Mouse (Mus musculus): ENCODE results near the gene Pmp22.

Pmp22 gene

DNA sequence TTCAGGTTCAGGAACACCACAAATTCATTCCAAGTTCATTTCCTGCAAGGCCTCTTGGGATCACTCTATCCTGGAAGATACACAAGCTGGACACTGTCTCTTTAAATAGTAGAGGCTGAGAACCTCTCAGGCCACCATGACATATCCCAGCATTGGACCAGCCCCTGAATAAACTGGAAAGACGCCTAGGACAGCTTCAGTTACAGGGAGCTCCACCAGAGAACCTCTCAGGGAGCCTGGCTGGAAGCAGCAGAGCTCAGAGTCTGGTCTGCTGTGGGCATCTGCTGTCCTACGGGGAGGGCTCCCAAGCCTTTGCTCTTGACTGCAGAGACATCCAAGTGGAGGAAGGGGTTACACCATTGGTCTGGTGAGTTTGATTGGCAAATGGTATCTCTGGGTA lies at the start of gene Pmp22:
Gene Pmp22, plus strand, starts transcription at position 199 of the 400 bp plus-strand sequence.
- no peak for DNase-seq

DNA sequence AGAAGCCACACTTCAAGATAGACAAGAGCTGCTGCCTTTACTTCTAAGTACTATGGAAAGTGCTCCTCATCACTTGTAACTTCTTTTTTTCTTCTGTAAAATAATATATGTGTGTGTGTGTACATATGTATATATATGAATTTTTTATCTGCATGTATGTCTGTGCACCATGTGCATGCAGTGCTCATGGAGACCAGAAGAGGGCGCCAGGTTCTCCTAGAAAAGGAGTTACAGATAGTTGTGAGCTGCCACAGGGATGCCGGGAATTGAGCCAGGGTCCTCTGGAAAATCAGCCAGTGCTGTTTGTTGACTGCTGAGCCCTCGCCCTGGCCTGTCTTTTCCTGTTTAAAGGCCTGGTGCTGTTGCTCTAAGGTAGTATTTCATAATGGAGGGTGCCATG lies 44.2 kb upstream of the Pmp22 start:
- no peak for DNase-seq

DNA sequence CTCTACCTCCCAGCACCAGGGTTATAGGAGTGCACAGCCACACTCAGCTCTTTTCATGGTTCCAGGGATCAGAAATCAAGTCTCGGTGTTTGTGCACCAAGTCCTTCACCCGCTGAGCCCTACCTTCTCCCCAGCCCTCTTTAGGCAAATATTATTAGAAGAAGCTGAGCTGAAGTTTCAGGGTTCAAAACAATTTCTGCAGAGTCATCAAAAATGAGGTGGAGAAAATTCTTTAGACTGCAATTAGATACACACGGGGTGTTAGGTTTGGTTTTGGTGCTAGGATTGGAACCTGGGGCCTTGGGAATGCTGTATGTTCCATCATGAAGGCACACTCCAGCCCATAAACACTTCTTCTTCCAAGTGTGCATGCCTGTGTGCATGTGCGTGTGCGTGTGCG lies 40.1 kb upstream of the Pmp22 start:
- DNase-seq, result no peak

DNA sequence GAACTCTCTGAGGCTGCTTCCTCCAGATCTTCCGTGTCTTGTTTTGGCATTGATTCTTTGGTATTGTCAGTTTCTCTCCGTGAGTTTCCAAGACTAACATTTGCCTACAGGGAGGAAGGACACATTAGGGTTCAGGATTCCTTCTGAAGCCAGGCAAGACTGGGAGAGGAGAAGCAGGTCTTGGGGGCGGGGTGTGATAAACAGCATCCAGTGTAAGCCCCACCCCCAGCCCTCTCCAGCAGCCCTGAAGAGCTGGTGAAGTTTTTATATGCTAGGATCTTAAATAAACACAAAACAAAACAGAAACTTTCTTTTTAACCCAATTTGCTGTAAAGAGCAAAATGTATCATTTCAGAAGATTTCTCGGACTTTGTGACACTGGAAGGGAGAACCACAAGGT lies 38.6 kb upstream of the Pmp22 start:
- peak in 1 of 2 experiments; percentile 20 for DNase-seq

DNA sequence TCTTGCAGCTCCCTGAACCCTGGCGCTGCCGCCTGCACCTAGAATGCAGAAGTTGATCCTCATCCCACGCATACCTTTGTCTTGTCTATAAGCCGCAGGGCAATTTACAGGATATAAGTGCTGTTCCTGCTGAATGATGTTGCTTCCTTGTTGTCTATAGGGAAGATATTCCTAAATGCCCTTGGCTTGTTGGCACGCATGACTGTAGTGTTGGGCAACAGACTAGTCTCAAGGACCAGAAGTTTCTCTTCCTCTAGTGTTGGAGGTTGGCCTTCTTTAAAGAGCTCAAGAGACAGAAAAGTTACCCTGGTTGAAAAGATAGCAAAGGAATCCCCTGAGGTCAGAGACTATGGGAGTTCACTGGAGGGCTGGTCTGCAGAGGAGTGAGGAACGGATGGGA lies 37.8 kb upstream of the Pmp22 start:
- no peak for DNase-seq

DNA sequence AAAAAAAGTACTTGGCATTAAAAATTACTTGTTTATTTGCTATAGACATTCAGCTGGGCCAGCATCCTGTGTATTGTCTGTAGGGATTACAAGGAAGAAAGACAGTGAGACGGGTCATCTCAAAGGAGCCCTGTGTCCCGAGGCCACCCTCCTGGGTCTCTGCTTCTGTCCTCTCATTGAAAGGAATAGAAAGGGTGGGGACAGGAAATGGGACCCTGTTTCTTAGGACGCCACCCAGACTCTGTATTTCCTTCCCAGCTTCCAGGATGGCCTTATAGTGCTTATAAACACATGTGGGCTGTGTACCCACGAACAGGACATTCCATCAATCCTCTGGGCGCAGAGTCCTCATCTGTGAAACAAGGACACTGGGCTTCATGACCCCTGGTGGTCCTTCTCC lies 36.5 kb upstream of the Pmp22 start:
- DNase-seq, result peak in 1 of 2 experiments; percentile 66

DNA sequence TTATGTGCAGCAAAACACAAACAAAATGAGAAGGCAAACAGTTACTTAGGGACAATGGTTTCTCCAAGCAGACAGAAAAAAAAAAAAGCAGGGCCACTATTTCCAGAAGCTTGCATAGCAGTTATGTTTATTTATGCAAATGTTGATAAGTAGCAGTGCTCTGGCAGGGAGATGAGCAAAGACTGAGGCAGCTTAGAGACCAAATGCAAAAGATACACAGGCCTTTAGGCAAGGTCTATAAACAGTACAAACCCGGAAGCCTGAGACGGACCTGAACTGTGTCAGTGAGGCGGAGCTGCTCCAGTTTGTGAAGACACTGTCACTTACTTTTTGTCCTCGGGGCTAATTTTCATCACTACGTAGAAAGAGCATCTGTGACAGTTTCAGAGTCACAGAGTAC lies 35.2 kb upstream of the Pmp22 start:
- DNase-seq, result no peak

DNA sequence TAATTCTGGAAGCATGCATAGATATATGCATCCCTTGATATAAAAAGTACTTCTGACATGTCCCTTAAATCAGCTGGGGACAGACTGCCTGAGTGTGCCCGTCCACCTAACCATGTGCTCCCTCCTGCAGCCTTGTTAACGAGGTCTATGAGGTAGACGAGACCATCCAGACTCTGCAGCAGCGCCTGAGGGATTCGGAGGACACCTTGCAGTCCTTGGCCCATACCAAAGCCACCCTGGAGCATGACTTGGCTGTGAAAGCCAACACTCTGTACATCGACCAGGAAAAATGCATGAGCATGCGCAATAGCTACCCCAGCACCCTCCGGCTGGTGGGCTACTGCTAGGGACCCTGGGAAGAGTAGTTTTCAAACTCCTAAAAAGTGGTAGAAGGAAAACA lies 34.3 kb upstream of the Pmp22 start:
- no peak for DNase-seq

DNA sequence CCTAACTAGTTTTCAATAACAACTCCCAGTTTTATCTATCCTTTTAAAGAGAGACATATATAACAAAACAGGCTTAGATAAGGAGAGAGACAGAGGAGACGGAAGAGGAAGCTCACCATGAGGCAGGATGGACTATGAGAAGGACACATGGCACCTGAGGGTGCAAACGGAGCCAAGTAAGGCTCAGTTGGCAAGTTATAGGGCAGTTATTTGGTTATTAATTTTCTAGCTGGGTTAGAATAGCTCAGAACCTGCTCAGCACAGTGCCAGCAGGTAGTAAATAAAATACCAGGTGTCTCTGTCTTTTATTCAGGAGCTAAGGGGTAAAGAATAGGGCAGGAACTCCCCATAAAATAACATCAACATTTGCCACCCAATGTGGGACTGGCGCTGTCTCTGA lies 30.8 kb upstream of the Pmp22 start:
- no peak for DNase-seq

DNA sequence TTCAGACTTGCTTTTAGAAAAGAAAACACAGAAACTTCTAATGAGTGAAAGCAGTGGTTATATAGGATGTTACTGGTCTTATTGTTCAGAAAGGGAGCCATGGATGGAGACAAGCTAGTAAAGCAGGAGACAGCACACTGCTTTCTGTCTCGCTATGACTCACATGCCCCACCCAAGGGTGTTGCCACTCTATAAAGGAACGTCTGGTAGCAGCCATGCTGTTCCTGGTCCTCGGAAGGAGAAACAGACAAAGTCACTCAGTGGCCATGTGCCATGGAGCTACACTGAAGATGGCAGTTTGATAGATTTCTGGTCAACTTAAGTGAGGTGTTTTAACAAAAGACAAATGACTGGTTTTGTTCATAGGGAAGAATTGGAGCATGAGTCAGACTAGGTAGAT lies 29.4 kb upstream of the Pmp22 start:
- DNase-seq, result no peak

DNA sequence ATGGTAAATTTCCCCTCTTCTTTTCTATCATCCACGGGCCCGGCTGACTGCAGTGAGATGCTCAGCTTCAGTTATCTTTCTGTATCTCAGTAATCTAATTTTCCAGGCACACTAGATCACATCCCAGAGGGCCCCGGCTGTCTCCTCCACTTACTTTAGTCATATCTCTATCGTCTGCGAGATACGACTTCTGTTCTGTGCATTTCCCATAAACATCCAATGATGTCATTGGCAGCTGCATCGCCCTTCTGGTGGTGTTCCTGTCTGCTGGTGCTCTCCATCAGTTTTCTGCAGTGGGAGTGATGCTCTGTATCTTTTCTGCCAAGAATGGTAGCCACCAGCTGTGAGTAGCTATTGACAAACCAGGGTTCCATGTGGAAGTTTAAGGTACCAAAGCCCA lies 25.5 kb upstream of the Pmp22 start:
- DNase-seq, result no peak

DNA sequence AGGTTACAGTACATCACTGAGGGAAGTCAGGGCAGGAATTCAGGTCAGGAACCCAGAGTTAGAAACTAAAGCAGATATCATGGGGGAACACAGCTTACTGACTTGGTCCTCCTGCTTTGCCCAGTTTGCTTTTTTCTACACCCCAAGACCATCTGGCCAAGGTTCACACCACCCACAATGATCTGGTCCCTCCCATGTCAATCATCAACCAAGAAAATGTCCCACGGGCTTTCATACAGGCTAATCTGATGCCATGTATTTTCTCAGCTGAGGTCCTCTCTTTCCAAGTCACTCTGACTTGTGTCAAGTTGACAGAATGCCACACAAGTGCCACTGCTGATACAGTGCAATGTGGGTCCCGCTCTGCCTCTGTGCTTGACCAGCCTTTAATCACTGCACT lies 24.8 kb upstream of the Pmp22 start:
- no peak for DNase-seq

DNA sequence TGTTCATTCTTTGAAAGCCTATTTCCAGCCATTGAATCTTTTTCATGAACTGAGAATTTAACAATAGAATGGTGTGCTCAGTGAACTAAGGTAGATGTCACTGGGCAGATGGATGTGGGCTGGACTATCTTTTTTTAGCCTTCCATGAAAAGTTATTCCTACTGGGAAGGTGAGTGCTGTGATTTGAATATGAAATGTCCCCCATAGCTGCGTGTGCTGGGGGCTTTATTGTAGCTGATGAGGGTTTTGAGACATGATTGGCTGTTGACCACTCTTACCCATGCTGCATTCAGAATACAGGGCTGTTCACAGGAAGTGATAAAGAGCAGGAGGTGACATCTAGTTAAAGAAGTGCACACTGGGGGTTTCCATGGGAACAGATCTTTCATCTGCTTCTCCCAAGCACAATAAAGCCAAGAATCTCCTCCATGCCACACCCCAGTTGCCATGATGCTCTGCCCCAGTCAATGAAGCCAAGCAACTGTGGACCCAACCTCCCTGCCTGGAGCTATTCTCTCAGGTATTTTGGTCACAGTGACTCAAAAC lies 19.5 kb upstream of the Pmp22 start:
- no peak for DNase-seq

DNA sequence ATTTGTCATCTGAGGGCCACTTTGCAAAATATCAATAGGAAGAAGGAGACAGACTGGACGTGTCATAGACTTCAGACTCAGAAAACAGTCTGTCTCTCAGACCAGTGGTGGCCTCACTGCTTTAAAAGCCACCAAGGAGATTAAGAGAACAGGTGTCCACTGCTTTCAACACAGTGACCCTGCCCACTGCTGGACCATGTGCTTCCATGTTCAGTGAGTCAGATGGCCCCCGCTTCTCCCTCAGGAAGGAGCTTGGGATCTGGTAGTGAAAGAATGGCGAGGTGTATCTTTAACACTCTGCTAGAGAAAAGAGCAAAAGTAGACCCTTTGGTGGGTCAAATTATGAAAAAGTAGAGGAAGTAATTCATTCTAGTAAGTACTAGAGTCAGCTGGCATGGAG lies 18.5 kb upstream of the Pmp22 start:
- no peak for DNase-seq

DNA sequence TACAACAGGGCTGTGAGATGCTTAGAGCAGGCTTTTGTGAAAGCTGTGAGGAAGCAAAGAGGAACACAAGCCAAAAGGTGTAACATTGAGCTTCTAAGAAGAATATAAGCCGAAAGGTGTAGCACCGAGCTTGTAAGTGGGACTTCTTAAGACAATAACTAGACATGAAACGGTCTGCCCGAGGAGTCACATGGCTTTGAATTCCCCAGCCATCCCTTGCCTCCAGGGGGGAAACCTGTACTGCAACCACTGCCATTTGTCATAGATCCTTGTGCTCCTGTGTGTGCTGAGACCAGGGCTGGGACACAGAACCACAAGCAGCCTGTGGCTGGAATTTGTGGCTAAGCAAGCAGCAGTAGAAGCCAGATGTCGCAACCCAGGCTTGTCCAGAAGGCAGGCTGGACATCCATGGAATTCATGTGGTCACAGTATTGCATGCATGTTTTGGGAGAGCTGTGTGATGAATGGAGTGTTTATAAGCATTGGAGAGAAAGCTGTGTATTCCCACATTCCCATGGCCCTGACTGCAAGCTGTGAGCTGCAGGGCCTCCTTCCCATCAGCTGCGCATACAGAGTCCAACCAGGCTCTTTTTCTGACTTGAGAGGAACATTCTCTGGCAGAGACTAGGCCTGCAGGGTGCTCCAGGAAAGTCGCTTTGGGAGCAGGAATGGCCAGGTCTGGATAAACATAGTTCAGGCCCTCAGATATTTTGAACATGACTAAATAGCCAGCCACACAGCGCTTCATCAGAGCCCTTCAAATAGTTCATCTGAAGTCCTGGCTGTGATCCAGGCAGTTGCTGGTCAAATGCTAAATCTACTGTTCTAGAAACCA lies 13.8 kb upstream of the Pmp22 start:
- DNase-seq, result peak; percentile 76 to 78

DNA sequence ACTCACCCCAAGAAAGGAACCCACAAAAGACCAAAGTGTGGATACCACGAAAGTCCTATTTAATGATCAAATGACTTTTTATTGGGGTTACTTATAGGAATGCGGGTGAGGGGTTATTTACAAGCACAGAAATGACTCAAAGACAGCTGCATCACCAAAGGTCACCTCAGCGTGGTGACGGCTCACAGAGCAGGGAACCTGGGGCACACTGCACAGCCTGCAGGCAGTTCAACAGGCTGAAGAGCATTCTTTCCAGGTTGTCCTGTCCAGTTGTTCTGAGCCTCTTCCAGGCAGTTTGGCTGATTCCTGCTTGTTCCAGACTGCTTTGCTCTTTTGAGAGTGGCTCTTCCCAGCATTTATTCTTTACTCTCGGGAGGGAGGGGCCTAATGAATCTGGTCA lies 12.1 kb upstream of the Pmp22 start:
- no peak for DNase-seq

DNA sequence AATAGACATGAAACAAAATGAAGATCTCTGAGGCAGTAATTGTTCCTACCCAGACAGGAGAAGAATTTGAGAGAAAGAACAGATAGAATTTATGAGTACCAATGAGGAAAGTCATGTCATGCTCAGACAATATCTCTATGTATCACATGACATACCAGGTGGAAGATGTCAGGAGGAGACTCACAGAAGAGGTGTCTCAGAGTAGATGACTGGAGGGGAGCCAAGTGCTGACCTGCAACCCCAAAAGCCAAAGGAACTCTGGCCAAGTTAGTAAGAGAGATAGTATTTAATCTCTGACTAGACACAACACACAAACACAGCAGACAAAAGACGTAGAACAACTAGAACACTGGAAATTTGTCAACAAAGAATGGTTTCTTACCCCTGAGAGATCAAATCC lies 11.5 kb upstream of the Pmp22 start:
- no peak for DNase-seq

DNA sequence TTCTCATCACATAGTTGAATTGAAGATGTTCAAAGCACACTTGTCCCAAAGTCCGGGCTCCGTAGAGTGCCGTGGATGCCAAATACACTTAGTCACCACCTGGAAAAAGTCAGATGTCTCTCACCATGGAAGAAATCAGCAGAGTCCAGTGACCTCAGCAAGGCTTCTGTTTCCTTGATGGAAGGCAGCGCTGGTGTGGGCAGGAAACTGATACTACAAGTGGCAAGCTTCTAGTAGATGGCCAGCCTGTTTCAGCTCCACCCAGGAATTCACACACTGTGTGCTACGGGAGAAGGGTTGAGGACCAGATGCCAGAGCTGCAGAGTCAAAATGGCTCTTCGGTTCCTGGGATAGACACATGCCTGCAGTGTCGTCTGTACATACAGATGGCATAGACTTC lies 9.0 kb upstream of the Pmp22 start:
- DNase-seq, result no peak

DNA sequence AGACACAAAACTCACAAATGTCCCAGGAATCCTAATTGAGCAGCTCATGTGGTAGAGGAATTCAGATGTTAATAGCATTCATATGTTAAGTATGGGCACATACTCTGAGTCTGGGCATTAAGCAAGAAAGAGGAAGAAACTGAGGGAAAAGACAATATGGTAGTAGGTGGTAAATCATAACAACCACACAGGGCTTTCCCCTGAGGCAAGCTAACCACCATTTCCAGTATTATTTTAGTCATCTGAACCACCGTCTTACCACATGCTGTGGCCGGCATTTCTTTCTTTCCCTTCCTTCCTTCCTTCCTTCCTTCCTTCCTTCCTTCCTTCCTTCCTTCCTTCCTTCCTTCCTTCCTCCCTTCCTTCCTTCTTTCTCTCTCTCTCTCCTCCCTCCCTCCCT lies 6.5 kb upstream of the Pmp22 start:
- no peak for DNase-seq

DNA sequence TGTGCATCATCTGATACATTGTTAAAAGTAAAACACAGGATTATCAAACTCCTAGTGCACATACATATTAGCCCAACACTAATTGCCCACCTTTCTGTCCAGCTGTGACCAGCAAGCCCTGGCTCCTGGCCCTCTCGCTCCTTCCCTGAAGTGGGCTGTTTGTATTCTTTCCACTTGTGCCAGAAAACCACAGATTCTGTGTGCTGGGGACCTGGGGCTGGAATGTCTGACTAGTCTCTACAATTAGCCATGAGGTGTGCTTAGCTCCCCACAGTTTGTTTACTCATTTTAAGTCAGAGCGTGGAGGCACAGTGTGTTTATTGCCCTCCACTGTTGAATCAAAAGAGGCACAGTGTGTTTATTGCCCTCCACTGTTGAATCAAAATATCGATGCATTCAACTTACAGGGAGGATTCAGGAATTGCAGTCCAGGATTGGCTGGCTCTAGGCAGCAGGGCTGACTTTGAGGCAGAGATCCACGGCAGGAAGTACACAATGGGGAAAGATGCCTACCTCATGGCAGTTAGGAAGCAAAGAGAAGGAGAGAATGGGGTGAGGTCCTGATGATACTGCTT lies 5.9 kb upstream of the Pmp22 start:
- DNase-seq, result peak; percentile 50 to 62

DNA sequence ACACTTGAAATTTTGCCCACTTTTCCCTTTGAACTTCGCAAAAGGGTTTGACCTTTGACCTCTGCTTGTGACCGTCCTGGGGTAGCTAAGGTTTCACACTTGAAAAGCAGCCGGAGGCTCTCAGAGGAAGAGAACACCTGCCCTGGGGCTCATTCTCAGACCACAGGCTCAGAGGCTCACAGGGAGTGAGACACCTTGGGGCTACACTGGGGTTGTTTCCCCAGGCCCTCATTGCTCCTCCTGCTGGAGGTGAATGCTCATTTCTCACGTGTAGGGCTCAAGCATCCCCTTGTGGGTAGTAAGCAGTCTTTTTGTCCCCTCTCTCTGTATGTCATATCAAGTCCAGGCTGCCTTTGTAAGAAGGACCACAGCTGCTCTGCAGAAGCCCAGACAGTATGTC lies 4.5 kb upstream of the Pmp22 start:
- no peak for DNase-seq

DNA sequence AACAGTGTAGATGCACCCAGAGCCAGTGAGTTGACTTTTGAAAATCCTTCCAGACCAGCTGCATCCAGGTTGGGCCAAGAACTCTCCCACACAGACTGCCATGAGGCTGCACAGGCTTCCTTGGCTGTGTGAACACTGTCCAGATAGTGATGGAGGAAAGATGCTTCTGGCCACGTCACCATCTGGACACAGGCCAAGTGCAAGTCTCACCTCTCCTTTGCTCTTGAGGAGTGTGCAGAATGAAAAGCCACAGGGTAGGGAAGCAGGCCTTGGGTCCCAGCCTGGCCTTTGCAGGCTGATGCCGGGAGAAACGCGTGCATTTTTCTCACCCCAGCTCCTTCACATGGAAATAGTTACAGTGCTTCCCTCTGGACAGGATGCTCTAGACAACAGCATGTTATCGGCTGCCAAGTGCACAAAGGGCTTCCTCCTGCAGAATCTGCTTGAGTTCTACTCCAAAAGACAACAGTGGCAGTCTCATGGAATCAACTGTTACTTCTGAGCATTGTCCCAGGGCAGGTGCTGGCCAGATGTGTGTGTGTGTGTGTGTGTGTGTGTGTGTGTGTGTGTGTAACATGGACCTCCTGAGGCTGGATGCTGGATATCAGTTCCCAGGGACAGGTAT lies 2.8 kb upstream of the Pmp22 start:
- DNase-seq, result no peak

DNA sequence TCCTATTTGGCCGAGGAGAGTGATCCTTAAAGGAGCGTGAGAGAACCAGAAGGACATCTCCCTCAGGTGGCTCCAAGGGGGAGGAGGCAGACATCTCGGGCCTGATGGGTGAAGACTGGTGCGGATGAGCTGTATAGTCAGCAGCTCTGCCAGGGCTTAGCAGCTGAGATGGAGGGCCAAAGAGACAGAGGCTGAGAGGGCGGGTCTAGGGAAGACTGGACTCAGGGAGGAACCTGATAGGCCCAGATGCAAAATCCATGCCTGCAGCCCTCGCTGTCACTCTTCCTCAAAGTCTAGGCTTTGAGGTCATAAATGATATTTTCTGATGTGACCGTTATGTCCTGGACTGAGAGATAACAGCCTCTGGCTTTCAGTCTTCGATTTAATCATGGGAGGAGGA lies 1.8 kb upstream of the Pmp22 start:
- no peak for DNase-seq

DNA sequence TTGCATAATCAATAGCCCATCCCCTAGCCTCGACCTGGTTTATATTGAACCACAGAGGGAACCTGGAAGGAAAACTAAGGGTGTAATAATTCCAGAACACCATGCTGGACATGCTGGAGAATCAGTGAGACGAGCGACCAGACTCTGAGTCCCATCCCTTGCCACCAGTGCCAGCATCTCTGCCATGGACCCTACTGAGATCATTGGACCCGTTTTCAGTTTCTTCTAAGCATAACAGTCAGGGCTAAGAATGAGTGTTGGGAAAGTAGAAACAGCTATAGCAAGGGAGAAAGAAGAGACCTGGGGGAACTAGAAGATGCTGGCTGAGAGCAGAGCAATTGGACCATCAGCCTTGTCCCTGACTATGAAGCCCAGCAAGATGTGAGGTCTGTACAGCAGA lies 1.3 kb upstream of the Pmp22 start:
- DNase-seq, result no peak
